Mouse (Mus musculus): Measurements from ENCODE around the gene Vegfb.

GRCm38 (mm10) chr19:6933436-6934194 lies 53.8 kb downstream of the Vegfb start:
- TF ChIP-seq GATA1 (IDR thresholded peaks at IDR 0.05; ENCODE audit: borderline replicate concordance, low read length) (no peak), FLI1 (IDR thresholded peaks at IDR 0.05; ENCODE audit: low read length) (no peak)
